Mouse (Mus musculus) right cerebral cortex, adult 18-20 months (tissue): ENCODE results near the gene Zfp974.
"Not testable (repeated sequence)": the region's sequence is repeated elsewhere in the genome, so short reads cannot be mapped to it uniquely, and the experiment has no call there.

Experiments used
- DNase-seq: peaks from one replicate; pipeline ENCODE4 v3.0.0; 2022; ENCODE audit warnings: mixed read lengths

Gene Zfp974

DNA sequence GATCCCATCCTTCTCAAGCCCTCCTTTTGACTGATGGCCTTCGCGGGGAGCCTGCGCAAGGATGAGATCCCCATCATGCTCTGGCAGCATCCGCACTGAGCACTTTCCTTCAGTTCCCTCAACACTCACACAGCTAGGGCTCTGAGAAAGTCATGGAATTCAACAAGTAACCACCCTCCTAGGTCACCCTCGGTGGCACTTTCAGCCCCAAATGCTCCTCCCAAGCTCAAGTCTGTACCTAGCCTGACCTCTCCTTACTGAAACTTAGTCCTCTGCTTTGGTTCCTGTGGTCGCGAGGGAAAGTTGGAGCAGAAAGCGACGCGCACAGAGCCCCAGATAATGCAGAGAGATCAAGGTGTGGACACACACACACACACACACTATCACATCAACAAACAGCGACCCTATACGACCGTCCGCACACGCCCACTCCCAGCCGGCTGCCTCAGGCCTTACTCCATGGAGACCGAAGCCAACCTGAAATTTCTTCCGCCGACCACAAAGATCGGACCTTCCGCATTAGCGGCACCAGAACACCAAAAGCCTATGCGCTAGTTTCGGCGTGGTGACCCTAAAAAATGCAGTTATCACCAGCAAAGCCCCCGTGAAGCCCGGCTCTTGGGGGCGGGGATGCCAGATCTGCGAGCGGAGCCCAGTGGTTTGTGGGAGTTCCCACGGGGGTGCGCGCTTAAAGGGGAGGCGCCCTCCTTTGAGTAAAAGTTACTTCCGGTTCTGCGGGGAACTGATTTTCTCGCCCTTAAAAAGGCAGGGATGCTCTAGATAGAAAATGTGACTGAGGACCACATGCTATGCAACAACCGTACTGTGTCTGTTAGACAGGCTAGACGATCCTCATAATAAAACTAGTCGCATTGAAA lies at the start of gene Zfp974:
Gene Zfp974, minus strand, starts transcription at position 643 of the 878 bp plus-strand sequence.
- DNase-seq, result peak; percentile 65

DNA sequence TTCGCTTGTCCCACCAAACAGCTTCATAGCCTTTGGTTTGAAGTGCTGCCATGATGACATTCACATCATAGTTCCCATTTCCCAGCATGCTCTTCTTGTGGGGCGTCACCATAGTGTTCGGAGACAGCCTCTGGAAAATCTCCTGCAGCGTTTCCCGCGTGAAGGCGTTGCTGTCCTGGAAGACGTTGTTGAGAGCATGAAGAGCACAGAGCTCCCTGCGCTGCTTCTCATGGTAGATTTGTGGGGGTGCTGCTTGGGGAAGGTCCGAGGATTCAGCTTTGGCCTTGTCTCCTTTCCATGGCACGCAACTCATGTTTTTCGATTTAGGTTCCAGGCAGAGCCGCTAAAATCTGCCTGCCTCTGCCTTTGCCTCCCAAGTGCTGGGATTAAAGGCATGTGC lies 20.2 kb upstream of the Zfp974 start:
- not testable (repeated sequence) for DNase-seq

DNA sequence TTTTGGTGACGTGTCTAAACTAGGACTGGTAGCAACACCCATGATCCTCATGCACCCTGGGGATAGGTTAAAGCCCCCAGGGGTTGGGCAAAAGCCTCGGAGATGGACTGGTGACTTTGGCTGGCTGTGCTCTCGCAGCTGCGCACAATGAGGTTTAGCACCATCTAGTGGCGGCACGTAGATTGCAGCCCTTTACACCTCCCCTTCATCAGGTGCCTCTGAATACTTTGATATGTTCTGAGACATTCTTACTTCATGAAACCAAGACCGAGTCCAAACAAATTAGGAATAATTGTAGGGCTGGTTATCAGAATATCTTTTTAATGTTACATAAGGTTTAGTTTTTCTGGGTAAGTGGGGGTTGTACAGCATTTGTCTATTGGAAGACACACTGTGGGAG lies 12.6 kb upstream of the Zfp974 start:
- DNase-seq, result not testable (repeated sequence)

DNA sequence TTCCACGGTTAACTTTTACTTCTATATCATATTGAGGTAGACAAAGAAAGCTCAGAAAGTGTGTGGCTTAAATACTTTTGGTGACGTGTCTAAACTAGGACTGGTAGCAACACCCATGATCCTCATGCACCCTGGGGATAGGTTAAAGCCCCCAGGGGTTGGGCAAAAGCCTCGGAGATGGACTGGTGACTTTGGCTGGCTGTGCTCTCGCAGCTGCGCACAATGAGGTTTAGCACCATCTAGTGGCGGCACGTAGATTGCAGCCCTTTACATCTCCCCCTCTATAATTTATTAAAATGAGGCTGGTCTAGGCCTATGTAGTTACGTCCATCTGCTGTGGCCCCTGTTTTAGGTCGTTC lies 4.5 kb upstream of the Zfp974 start:
- DNase-seq, result not testable (repeated sequence)

DNA sequence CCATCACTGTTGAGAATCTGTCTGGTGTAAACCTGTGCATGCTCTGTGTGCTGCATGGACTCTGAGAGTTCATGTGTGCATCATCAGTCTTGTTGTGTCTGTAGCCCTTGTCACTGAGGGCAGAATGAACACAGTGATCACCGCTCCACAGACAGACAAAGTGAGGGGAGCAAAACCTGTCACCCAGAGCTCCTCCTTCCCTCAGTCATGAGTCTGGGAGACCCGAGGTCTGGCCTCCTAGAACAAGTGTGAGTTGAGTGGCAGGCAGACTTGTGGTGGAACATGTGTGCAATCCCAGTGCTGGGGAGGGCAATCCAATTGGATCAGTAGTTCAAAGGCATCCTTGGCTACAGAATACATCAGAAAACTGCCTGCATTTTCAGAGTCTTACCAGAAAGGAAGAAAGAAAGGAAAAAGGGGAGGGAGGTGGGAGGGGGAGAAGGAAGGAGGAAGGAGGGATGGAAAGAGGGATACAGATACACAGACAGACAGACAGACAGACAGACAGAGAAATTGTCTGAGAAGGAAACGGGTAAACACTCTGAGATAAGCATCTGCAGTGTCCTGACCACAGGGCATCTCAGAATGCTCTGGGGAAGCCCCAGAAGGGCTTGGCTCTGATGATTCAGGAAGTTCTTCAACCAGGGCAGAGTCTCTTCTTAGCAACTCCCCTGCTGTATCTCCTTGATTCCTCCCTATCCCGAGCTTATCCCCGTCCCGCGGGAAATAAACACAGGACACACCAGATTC lies 4.0 kb upstream of the Zfp974 start:
- no peak for DNase-seq

DNA sequence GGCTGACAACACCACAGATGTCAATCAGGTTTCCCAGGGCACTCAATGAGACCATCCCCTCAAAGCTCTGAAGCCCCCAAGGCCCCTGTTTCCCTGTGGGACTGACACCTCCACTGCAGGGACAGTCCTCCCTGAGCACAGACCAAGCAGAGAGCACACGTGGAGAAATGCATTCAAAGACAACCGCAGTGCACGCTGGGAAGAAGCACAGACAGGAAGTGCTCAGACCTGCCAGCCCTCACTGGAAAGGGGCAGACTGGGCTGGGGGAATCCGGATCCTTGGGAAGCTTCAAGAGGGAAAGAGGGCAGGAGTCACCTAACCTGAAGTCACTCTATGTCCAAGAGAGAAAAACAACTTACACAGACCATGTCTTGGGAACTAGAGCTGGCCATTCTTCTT lies 2.2 kb downstream of the Zfp974 start:
- DNase-seq, result not testable (repeated sequence)

DNA sequence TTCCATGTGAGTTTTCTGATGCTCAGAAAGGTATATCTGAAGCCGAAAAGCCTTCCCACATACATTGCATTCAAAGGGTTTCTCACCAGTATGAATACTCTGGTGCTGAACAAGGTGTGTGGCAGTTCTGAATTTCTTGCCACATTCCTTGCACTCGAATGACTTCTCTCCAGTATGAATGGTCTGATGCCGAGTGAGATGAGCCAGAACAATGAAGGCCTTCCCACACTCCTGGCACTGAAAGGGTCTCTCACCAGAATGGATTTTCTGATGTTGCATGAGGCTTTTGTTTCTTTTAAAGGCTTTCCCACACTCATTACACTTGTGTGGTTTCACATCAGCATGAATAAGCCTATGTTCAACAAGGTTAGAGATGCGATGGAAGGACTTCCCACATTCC lies 18.3 kb downstream of the Zfp974 start:
- not testable (repeated sequence) for DNase-seq

DNA sequence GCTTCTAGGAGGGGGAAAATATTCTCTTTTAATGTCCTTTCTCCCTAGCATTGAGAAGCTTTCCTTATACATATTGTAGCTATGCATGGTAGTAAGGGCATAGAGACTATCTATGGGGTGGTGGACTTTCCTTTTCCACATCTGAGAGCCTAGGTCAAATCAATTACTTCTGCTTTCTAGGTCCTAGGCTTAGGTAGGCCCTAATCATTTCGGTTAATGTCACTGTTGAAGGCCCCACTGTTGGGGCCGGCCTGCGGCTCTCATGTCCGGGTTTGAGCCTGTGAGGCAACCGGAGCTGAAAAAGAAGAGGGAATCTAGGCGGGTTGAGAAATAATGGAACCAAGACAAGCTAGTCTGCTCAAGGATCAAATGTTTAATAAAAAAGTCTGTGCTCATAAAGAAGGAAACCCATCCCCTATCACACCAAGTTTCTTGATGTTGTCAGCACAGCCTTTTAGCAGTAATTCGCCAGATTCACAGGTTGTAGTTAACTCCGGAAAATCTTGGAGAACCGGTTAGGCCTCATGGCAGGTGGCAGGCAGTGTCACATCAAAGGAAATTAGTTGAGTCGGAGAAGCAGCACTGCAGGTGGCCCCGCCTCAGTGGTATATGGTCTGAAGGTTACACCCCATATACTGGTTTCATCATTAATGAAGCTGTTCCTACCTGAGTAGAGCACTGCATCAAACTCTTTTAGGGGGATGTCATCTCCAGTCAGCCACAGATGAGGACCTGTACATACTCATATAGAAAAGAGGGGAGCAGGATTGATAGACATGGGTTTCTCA lies 24.0 kb downstream of the Zfp974 start:
- DNase-seq, result no peak

DNA sequence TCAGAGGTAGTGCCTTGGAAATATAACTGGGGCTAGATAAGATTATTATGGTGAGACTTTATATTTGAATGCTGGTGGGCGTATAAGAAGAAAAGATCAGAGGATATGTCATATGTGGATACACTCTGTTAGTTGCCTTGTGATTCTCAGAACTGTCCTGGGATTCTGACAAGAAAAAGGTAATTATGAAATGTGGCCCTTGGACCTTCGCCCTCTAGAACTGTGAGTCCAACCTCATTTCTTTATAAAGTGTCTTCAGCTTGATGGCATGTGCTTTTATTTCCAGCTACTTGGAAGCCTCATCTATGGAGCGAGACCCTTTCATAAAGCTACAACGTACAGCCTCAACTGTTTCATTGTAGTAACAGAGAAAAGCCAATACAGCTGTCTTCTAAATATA lies 28.7 kb downstream of the Zfp974 start:
- DNase-seq, result no peak

DNA sequence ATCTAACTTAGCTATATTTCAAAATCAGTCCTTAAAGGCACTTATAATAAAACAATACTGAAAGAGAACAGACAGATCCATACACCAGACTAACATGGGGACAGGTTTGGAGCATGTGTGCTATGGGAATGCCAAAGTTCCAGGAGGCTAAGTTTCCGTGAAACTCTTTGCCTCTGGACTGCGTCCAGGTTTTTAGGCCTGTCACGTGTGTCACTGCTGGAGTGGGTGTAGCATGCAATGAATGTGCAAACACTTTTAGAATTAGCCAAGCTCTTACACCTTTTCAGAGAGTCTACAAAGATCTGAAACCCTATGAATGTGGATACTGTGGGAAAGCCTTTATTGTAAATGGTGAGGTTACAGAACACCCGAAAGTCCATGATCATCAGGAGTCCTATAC lies 47.5 kb downstream of the Zfp974 start:
- no peak for DNase-seq

DNA sequence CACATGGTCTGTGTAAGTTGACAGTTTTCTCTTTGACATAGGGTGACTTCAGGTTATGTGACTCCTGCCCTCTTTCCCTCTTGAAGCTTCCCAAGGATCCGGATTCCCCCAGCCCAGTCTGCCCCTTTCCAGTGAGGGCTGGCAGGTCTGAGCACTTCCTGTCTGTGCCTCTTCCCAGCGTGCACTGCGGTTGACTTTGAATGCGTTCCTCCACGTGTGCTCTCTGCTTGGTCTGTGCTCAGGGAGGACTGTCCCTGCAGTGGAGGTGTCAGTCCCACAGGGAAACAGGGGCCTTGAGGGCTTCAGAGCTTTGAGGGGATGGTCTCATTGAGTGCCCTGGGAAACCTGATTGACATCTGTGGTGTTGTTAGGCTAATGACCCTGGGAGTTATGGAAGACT lies 66.7 kb downstream of the Zfp974 start:
- DNase-seq, result not testable (repeated sequence)

DNA sequence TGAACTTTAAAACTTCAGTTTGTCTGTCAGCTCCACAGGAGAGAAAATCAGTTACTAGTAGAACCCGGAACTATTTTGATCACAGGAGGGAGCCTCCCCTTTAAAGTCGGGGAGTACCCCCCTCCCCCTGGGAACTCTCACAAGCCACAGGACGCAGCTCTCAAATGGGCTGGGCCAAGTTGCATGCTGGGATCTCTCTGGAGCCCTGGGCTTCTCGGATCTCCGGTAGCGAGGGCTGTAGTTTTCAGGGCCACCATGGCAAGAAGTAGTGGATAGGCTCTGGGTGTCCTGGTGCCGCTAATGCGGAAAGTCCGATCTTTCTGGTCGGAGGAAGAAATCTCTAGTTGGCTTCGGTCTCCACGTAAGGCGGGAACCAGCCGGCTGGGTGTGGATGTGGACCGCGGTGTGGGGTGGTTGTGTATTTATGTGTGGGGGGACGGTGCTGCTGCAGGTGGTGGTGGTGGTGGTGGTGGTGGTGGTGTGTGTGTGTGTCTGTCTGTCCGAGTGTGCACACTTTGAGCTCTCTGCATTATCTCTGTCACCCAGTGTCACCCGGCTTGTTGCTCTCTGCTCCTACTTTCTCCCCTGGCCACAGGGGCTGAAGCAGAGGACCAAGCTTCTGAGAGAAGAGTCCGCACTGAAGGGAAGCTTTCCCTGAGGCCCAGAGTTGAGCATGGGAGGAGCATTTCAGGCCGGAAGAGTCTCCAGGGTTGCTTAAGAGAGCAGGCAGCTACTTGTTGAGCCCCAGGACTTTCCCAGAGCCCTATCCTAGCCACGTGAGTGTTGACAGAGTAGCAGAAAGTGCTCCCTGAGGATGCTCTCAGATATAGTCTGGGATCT lies 68.6 kb downstream of the Zfp974 start:
- peak; percentile 43 for DNase-seq

DNA sequence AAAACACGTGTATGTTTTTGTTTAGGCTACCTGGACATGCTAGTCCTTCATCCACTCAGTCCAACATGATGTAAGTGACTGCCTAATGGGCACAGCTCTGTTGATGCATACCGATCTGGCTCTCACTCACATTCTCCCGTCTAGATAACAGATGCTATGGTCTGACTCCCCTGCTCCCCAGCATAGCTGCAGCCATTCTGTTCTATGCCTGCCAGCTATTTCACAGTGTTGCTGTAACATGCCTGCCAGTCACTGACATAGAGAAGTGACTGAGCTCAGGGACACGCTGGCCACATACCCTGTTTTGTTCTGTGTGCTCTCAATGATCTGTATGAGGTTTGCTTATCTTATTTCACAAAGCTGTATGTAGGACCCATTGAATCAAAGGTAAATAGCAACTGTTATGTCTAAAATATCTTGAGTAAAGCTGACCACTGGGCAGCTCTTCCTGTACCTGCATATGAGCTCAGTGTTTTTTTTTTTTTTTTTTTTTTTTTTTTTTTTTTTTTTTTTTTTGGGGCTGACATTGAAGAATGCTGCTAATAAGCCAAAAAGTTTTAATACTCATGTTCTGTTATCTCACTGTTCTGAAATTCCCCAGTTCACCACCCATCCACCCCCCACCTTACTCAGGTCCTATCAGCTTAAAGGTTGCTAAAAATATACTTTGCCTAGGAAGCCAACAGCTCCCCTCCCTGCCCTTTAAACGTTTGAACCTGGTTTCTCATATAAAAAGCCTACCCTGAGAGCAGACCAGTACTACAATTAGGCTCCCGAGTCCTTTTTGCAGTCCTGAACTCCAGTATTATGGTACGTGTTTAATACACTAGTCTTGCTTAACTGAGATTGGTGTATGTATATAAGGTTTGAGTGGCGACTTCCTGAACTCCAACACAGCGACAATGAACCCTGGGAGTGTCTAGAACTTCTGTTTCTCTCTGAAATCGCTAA lies 69.7 kb downstream of the Zfp974 start:
- DNase-seq, result no peak
